Mouse (Mus musculus): Measurements from ENCODE around the gene a.

DNA sequence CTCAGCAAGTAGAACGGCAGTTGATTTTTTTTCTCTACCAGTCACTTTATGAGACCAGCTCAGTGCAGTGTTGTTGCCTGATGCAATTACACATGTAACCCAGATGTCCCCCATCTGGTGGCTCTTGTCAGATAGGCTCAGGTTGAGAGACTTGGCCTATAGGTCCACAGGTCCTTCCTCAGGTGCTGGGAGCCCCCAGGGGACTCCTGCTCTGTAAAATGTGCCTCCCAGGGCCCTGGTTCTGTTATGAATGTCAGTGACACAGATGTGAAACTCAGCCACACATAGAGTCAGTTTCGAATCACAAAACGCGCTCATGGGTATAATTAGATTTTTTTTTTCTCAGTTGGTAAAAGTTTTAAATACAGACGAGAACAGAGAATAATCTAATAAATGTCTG lies 33.5 kb upstream of the a start:
- TF ChIP-seq CTCF (conservative IDR thresholded peaks at IDR 0.05; ENCODE audit: insufficient read depth, insufficient read length, low read depth, low read length) (no peak), POLR2A (IDR thresholded peaks at IDR 0.05; ENCODE audit: low read depth, low read length) (no peak)
